Mouse (Mus musculus) embryonic facial prominence, embryonic 11.5 days (tissue): ENCODE results near the gene Sart1. TPM values are rescaled to one million over a fixed set of nuclear protein-coding genes. Genes with fewer than 3 reads are reported as not detected.

Source experiments
- ATAC-seq: fragments of 200-750 bp; cut with Nextera tagmentation; replicated peaks from 2 replicates; pipeline ENCODE4 v1.8.0; 2017; ENCODE audit warnings: low read depth; ENCODE audit not compliant: insufficient number of reproducible peaks, low FRiP score, low TSS enrichment
- DNase-seq: peaks from one replicate; pipeline ENCODE4 v3.0.0-alpha.2; 2015; ENCODE audit warnings: low spot score
- H3K27ac ChIP-seq: fragments of 300-500 bp; sonication (generic); replicated peaks from 2 replicates; pipeline ENCODE4 v1.5.1; 2014; ENCODE audit warnings: mild to moderate bottlenecking, low read depth, low read length, control low read depth
- H3K27me3 ChIP-seq: fragments of 300-500 bp; sonication (generic); 2 replicates; pipeline ENCODE4 v1.6.1; 2014; ENCODE audit warnings: mild to moderate bottlenecking, low read length, moderate library complexity, mixed read lengths; ENCODE audit not compliant: control insufficient read depth, insufficient read depth
- H3K36me3 ChIP-seq: fragments of 300-500 bp; sonication (generic); replicated peaks from 2 replicates; pipeline ENCODE4 v1.6.1; 2014; ENCODE audit warnings: low read depth, mild to moderate bottlenecking, low read length, moderate library complexity, mixed read lengths; ENCODE audit not compliant: control insufficient read depth, insufficient read depth
- H3K4me1 ChIP-seq: fragments of 300-500 bp; sonication (generic); 2 replicates; pipeline ENCODE4 v1.6.1; 2014; ENCODE audit warnings: low read length, mixed read lengths; ENCODE audit not compliant: control insufficient read depth, insufficient read depth
- H3K4me2 ChIP-seq: fragments of 300-500 bp; sonication (generic); 2 replicates; pipeline ENCODE4 v1.6.1; 2014; ENCODE audit warnings: low read depth, mild to moderate bottlenecking, control low read depth, low read length, moderate library complexity
- H3K4me3 ChIP-seq: fragments of 300-500 bp; sonication (generic); 2 replicates; pipeline ENCODE4 v1.5.1; 2014; ENCODE audit warnings: low read depth, low read length, control low read depth
- H3K9ac ChIP-seq: fragments of 300-500 bp; sonication (generic); replicated peaks from 2 replicates; pipeline ENCODE4 v1.6.1; 2014; ENCODE audit warnings: mild to moderate bottlenecking, control low read depth, low read length
- H3K9me3 ChIP-seq: fragments of 300-500 bp; sonication (generic); replicated peaks from 2 replicates; pipeline ENCODE4 v1.6.1; 2016; ENCODE audit warnings: mild to moderate bottlenecking, low read length, inconsistent platforms, mixed read lengths; ENCODE audit not compliant: control insufficient read depth
- WGBS: fragments of 180-500 bp; shearing (Covaris S2); extraction: QIAGEN DNeasy Blood & Tissue Kit; methylation state at CpG from one replicate; pipeline ENCODE4 v1.1.7; 2014; 5-methylcytosine and 5-hydroxymethylcytosine counted together
- polyA plus RNA-seq: library from polyadenylated mRNA; unstranded; fragments of >200 nt; fragmentation: Nextera tagmentation; extraction: Ambion mirVana; gene quantifications from 2 replicates; pipeline ENCODE4 v1.2.1, GENCODE M21; 2014

Gene Sart1
- polyA plus RNA-seq, 1 experiment from 2014 or later, result 72.9 TPM

GRCm38 (mm10) chr19:5345297-5346131 lies 43.0 kb downstream of the Sart1 start:
- Histone ChIP-seq H3K4me2 (no peak overlapping the region), H3K36me3 (no peaks in the 10 kb centered on the region), H3K27ac (no peak overlapping the region), H3K4me3 (no peak overlapping the region), H3K9ac (no peak overlapping the region), H3K4me1 (no peaks in the 10 kb centered on the region), H3K27me3 (no peaks in the 10 kb centered on the region), H3K9me3 (no peaks in the 10 kb centered on the region)
- DNase-seq, result no peak
- ATAC-seq, result no peak
- 58% methylated on average over 6 of the region's 6 CpGs for WGBS

DNA sequence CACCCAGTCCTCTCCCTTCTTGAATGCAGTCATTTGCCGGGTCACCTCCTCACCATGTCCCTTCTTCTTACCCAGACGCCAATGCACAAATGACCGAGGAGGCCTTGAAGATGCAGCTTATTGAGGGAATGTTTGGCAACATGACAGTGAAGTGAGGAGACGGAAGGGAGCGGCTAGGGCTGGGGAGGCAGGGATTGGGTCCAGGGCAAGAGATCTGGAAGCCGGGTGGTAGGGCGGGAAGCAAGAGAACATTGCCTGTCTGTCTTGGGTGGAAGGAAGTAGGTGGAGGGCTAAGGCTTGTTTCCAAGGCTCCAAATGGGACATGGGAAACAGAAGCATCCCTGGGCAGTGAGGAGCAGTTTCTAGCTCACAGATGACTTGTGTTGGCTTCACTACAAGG lies 47.1 kb downstream of the Sart1 start:
- Histone ChIP-seq H3K4me3 (no peak overlapping the region), H3K9ac (no peak overlapping the region), H3K27ac (no peak overlapping the region), H3K27me3 (no peaks in the 10 kb centered on the region), H3K4me2 (no peak overlapping the region), H3K4me1 (no peaks in the 10 kb centered on the region), H3K36me3 (no peaks in the 10 kb centered on the region), H3K9me3 (no peaks in the 10 kb centered on the region)
- ATAC-seq (no peak), DNase-seq (no peak)
- WGBS, result 94% methylated on average over 7 of the region's 7 CpGs

- DNase-seq, result peak; percentile 85
- Histone ChIP-seq H3K4me3 (no peak overlapping the region), H3K27me3 (no peaks in the 10 kb centered on the region), H3K4me2 (no peak overlapping the region), H3K9me3 (no peaks in the 10 kb centered on the region), H3K36me3 (no peaks in the 10 kb centered on the region), H3K4me1 (no peaks in the 10 kb centered on the region), H3K9ac (no peak overlapping the region), H3K27ac (no peak overlapping the region)
- WGBS, result 22% methylated on average over 5 of the region's 5 CpGs
- ATAC-seq, result no peak
Measured at GRCm38 (mm10) chr19:5337975-5338374, 50.5 kb downstream of the Sart1 start.

DNA sequence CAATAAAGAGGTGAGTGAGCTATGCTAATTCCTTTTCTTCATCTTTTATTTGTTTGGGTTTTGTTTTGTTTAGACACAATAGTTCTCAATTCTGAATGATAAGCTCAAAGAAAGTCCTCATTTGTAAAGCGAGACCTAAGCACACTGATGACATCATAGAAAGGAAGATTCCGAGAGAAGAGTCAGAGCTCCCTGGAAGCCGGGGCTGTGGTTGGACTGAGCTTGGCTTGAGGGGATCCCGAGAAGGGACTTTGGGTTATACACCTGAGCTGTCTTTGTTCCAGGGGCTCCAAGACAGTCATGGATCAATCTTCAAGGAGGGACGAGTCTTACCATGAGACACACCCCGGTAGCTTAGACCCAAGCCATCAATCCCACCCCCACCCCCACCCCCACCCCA lies 53.1 kb downstream of the Sart1 start, which contains the start of gene Catsper1:
Gene Catsper1, plus strand, starts transcription at position 301 of the 400 bp plus-strand sequence.
- H3K4me1 ChIP-seq, result no peaks in the 10 kb centered on the region
- 92% methylated on average over 6 of the region's 6 CpGs for WGBS

GRCm38 (mm10) chr19:5334741-5335140 lies 53.8 kb downstream of the Sart1 start:
- no peak overlapping the region for H3K4me3 ChIP-seq
- no peaks in the 10 kb centered on the region for H3K36me3 ChIP-seq
- H3K4me2 ChIP-seq, result no peak overlapping the region
- H3K9me3 ChIP-seq, result no peaks in the 10 kb centered on the region
- ATAC-seq (no peak), DNase-seq (no peak)
- H3K4me1 ChIP-seq, result no peaks in the 10 kb centered on the region
- H3K27me3 ChIP-seq, result no peaks in the 10 kb centered on the region
- no peak overlapping the region for H3K27ac ChIP-seq
- 74% methylated on average over 5 of the region's 5 CpGs for WGBS
- no peak overlapping the region for H3K9ac ChIP-seq

More for the DNA sequence above, 53.1 kb downstream of the Sart1 start, which contains the start of gene Catsper1:
- ATAC-seq, result no peak
- H3K9ac ChIP-seq, result no peak within 1 kb of the TSS
- H3K27ac ChIP-seq, result no peak within 1 kb of the TSS
- H3K36me3 ChIP-seq, result no peaks in the 10 kb centered on the region
- no peaks in the 10 kb centered on the region for H3K9me3 ChIP-seq
- no peak for DNase-seq
- no peaks in the 10 kb centered on the region for H3K27me3 ChIP-seq
- no peak within 1 kb of the TSS for H3K4me2 ChIP-seq
- H3K4me3 ChIP-seq, result no peak within 1 kb of the TSS

DNA sequence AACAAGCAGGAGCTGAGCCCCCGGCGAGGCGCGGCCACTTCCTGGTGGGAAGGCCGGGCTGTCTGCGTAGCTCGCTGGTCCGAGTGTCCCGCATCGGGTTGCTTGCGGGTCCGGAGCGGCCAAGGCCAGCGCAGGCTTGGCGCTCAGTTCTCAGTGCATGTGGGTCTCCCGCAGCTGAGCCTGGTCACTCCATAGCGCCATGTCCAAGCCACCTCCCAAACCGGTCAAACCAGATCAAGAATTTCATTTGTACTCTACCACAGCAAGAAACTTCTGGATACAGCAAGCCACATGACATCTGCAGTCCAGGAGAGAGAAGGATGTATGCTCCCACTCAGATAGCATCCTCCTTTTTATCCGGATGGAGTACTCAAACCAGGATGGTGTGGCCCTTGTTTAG lies 60.5 kb downstream of the Sart1 start:
- WGBS, result 72% methylated on average over 19 of the region's 19 CpGs
- Histone ChIP-seq H3K4me2 (no peak overlapping the region), H3K27me3 (no peaks in the 10 kb centered on the region)

More for the DNA sequence above, 60.5 kb downstream of the Sart1 start:
- H3K27ac ChIP-seq, result no peak overlapping the region
- ATAC-seq (no peak), DNase-seq (no peak)
- H3K9ac ChIP-seq, result no peak overlapping the region
- no peak overlapping the region for H3K4me3 ChIP-seq
- H3K4me1 ChIP-seq, result no peaks in the 10 kb centered on the region
- no peaks in the 10 kb centered on the region for H3K9me3 ChIP-seq
- no peaks in the 10 kb centered on the region for H3K36me3 ChIP-seq

Other genes starting within 250 kb of the Sart1 start
- gene Pacs1, start 115.6 kb downstream of the Sart1 start, polyA plus RNA-seq, result 24.4 and 28.4 TPM in 2 replicates
- gene Sf3b2, start 93.2 kb downstream of the Sart1 start, polyA plus RNA-seq, result 375 and 387 TPM in 2 replicates
- 8.5 and 11.3 TPM in 2 replicates for gene Gal3st3, start 90.4 kb downstream of the Sart1 start, polyA plus RNA-seq
- not detected in 2 replicates for gene Catsper1, start 53.0 kb downstream of the Sart1 start, polyA plus RNA-seq
- 0.69 and 1.3 TPM in 2 replicates for gene Cst6, start 39.1 kb downstream of the Sart1 start, polyA plus RNA-seq
- gene Eif1ad, start 22.0 kb downstream of the Sart1 start, polyA plus RNA-seq, result 58.2 and 63.7 TPM in 2 replicates
- gene Banf1, start 21.5 kb downstream of the Sart1 start, polyA plus RNA-seq, result 464 and 487 TPM in 2 replicates
- 0.15 and 0.36 TPM in 2 replicates for gene Tsga10ip, start 13.8 kb upstream of the Sart1 start, polyA plus RNA-seq
- 204 and 213 TPM in 2 replicates for gene Drap1, start 36.3 kb upstream of the Sart1 start, polyA plus RNA-seq
- gene AI837181, start 36.4 kb upstream of the Sart1 start, polyA plus RNA-seq, result 33.2 and 36.7 TPM in 2 replicates
- gene Fosl1, start 58.8 kb upstream of the Sart1 start, polyA plus RNA-seq, result not detected in 2 replicates
- 7.5 and 7.8 TPM in 2 replicates for gene Ccdc85b, start 69.2 kb upstream of the Sart1 start, polyA plus RNA-seq
- 105 and 115 TPM in 2 replicates for gene Fibp, start 71.9 kb upstream of the Sart1 start, polyA plus RNA-seq
- gene Ctsw, start 79.8 kb upstream of the Sart1 start, polyA plus RNA-seq, result 1.1 and 1.4 TPM in 2 replicates
- gene Efemp2, start 85.3 kb upstream of the Sart1 start, polyA plus RNA-seq, result 80.9 and 91.9 TPM in 2 replicates
- gene Mus81, start 99.7 kb upstream of the Sart1 start, polyA plus RNA-seq, result 29.6 and 39.2 TPM in 2 replicates
- 3,308 and 3,397 TPM in 2 replicates for gene Cfl1, start 101.8 kb upstream of the Sart1 start, polyA plus RNA-seq
- gene 1700020D05Rik, start 115.1 kb upstream of the Sart1 start, polyA plus RNA-seq, result not detected in 2 replicates
- gene Snx32, start 121.8 kb upstream of the Sart1 start, polyA plus RNA-seq, result 8.7 and 9.8 TPM in 2 replicates
- 0.62 and 1.4 TPM in 2 replicates for gene Ovol1, start 171.9 kb upstream of the Sart1 start, polyA plus RNA-seq
- 1.7 and 2.1 TPM in 2 replicates for gene Ap5b1, start 179.3 kb upstream of the Sart1 start, polyA plus RNA-seq
- 156 and 157 TPM in 2 replicates for gene Rnaseh2c, start 213.2 kb upstream of the Sart1 start, polyA plus RNA-seq
- 28.9 and 32.2 TPM in 2 replicates for gene Kat5, start 221.5 kb upstream of the Sart1 start, polyA plus RNA-seq
- 37.0 and 39.1 TPM in 2 replicates for gene Rela, start 248.8 kb upstream of the Sart1 start, polyA plus RNA-seq